Mouse (Mus musculus) neural tube, embryonic 13.5 days (tissue): ENCODE results near the gene Usp22. TPM values are rescaled to one million over a fixed set of nuclear protein-coding genes. Genes with fewer than 3 reads are reported as not detected.
A peak's percentile ranks its signal among the peaks of the same experiment; 100 is the strongest.

Source experiments
- ATAC-seq: fragments of 200-750 bp; cut with Nextera tagmentation; 2 replicates; pipeline ENCODE4 v1.8.0; 2017; ENCODE audit warnings: low read depth, mild to moderate bottlenecking, moderate TSS enrichment, moderate library complexity
- H3K27ac ChIP-seq: fragments of 300-500 bp; sonication (generic); replicated peaks from 2 replicates; pipeline ENCODE4 v1.5.1; 2015; ENCODE audit warnings: moderate library complexity, mild to moderate bottlenecking, inconsistent platforms
- H3K27me3 ChIP-seq: fragments of 300-500 bp; sonication (generic); 2 replicates; pipeline ENCODE4 v1.6.1; 2015; ENCODE audit warnings: mild to moderate bottlenecking, inconsistent platforms
- H3K36me3 ChIP-seq: fragments of 300-500 bp; sonication (generic); 2 replicates; pipeline ENCODE4 v1.6.1; 2015; ENCODE audit warnings: mild to moderate bottlenecking, inconsistent platforms
- H3K4me1 ChIP-seq: fragments of 300-500 bp; sonication (generic); replicated peaks from 2 replicates; pipeline ENCODE4 v1.6.1; 2015; ENCODE audit warnings: inconsistent platforms
- H3K4me2 ChIP-seq: fragments of 300-500 bp; sonication (generic); 2 replicates; pipeline ENCODE4 v1.6.1; 2015; ENCODE audit warnings: inconsistent platforms, mild to moderate bottlenecking, moderate library complexity
- H3K4me3 ChIP-seq: fragments of 300-500 bp; sonication (generic); 2 replicates; pipeline ENCODE4 v1.5.1; 2015; ENCODE audit warnings: mild to moderate bottlenecking, inconsistent platforms
- H3K9ac ChIP-seq: fragments of 300-500 bp; sonication (generic); 2 replicates; pipeline ENCODE4 v1.6.1; 2015; ENCODE audit warnings: moderate library complexity, mild to moderate bottlenecking, inconsistent platforms
- H3K9me3 ChIP-seq: fragments of 300-500 bp; sonication (generic); 2 replicates; pipeline ENCODE4 v1.6.1; 2016; ENCODE audit warnings: inconsistent platforms
- WGBS: fragments of 180-500 bp; shearing (Covaris S2); methylation state at CpG from one replicate; pipeline ENCODE4 v1.1.7; 2015; 5-methylcytosine and 5-hydroxymethylcytosine counted together
- polyA plus RNA-seq: library from polyadenylated mRNA; unstranded; fragments of >200 nt; fragmentation: Nextera tagmentation; extraction: Ambion mirVana; gene quantifications from 2 replicates; pipeline ENCODE4 v1.2.1, GENCODE M21; 2015

The Usp22 gene
- polyA plus RNA-seq, 1 experiment from 2014 or later, result 373 TPM

DNA sequence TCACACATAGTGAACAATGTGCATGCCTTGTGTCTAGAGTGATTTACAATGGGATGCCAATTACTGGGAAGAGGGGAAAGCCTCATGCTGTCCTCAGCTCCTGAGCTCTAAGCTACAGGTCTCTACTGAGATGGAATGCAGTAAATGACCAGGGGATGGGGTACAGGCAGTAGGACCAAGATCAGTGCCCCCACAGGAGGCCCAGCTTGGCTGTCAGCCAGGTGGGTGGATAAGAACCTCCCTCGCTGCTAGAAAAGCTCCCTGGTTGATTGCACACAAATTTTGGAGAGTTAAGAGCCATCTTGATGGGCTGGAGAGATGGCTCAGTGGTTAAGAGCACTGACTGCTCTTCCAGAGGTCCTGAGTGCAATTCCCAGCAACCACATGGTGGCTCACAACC, 63.9 kb downstream of the Usp22 start:
- H3K9me3 ChIP-seq, result no peaks in the 10 kb centered on the region
- no peaks in the 10 kb centered on the region for H3K36me3 ChIP-seq
- H3K27ac ChIP-seq, result no peak overlapping the region
- no peak for ATAC-seq
- no peak overlapping the region for H3K9ac ChIP-seq
- H3K4me1 ChIP-seq, result no peaks in the 10 kb centered on the region
- H3K27me3 ChIP-seq, result no peaks in the 10 kb centered on the region
- H3K4me3 ChIP-seq, result no peak overlapping the region
- 41% methylated on average over 1 of the region's 1 CpGs for WGBS
- no peak overlapping the region for H3K4me2 ChIP-seq

DNA sequence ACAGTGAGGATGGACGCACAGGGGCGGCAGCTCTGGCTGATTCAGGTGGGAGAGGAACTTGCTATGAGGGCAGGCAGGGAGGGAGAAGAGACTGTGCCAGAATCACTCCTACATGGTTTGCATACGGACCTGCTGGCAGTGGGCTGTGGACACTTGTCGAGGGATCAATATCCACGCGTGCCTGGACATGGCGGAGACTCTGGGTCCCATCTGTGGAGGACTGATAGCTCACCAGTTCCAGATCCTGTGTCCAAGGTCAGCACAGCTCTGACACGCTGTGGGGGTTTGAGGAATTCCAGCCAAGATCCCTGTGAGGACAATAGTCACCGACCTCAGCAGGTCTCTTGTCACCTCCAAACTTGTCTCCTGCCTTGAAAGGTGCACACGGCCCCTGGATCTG, 64.7 kb downstream of the Usp22 start:
- no peaks in the 10 kb centered on the region for H3K9me3 ChIP-seq
- no peak overlapping the region for H3K4me3 ChIP-seq
- WGBS, result 82% methylated on average over 10 of the region's 10 CpGs
- H3K4me1 ChIP-seq, result no peaks in the 10 kb centered on the region
- H3K9ac ChIP-seq, result no peak overlapping the region
- H3K27me3 ChIP-seq, result no peaks in the 10 kb centered on the region
- no peak overlapping the region for H3K27ac ChIP-seq
- no peak for ATAC-seq
- no peak overlapping the region for H3K4me2 ChIP-seq
- no peaks in the 10 kb centered on the region for H3K36me3 ChIP-seq

DNA sequence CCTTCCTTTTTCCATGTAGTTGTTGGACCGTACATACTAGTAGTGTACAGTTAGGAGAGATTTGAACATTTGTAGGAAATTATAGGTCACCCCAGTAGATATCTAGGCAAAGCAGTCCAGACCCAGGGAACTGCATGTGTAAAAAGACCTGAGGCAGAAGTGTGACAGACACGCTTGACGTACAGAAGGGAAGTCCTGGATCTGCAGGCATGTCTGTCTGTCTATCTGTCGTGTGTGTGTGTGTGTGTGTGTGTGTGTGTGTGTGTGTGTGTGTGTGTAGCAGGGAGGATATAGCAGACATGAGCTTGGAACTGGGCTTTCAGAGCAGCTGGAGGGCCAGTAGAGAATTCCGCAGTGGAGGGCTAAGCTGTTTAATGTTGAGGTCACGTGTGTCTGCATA, 65.1 kb downstream of the Usp22 start:
- Histone ChIP-seq H3K4me1 (0 out of 2 replicates have a peak, but pooled peaks cover under 1% of the 10 kb centered on the region), H3K27ac (no peak overlapping the region), H3K4me2 (no peak overlapping the region), H3K9me3 (no peaks in the 10 kb centered on the region), H3K9ac (no peak overlapping the region), H3K27me3 (no peaks in the 10 kb centered on the region), H3K4me3 (no peak overlapping the region), H3K36me3 (no peaks in the 10 kb centered on the region)
- WGBS, result 92% methylated on average over 6 of the region's 6 CpGs
- no peak for ATAC-seq

DNA sequence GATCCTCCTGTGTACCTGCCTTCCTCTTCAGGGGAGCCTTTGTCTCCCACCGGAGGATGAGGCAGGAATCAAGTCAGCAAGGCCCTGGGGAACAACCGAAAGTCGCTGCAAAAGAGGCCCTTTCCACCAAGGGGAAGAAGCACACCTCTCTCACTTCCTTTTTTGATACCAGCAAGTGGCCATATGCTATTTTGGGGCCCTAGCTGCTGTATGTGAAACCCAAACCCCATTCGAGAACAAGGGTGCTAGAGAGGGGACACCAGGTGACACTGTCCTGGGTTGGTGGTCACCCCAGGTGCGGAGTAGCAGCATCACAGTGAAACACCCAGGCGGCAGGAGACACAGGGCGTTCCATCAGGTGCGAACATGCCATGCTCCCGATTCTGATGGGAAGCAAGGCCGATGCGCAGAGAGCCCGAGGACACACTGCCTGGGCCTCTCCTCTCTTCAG, 65.9 kb downstream of the Usp22 start:
- Histone ChIP-seq H3K9ac (no peak overlapping the region), H3K4me2 (no peak overlapping the region), H3K4me3 (no peak overlapping the region), H3K36me3 (no peaks in the 10 kb centered on the region), H3K27ac (no peak overlapping the region), H3K27me3 (0 out of 2 replicates have a peak, but pooled peaks cover 1% of the 10 kb centered on the region), H3K9me3 (no peaks in the 10 kb centered on the region), H3K4me1 (0 out of 2 replicates have a peak, but pooled peaks cover 3% of the 10 kb centered on the region)
- WGBS, result 88% methylated on average over 12 of the region's 12 CpGs
- no peak for ATAC-seq

DNA sequence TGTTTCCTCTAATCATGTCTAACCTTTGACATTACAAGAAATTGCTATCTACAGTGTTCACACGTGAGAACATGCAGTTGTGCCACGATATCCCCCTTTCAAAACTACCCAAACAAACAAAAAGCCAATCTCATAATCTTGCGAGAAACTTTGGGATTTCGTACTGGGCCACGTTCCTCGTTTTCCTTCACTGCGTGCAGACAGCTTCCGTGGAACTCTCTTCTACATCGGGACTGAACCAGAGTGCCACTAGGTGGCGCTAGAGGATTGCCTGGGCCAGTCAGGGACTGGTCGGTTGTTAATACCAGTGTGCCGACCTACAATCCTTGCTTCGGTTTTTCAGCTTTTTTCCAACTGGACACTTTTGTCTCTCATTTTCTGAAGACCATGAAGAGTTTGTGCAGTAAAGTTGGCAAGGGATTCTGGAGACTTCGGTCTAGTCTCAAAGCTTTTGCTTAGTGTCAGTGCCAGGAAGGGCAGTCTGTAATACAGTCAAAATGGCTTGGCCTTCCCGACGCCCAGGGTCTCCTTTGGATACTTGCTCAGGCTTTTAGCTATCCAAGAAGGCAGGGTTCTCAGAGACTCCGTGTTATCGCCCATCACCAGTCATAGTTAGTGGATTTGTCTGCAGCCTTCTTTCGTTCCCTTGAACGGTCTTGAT, 70.5 kb downstream of the Usp22 start:
- H3K4me3 ChIP-seq, result no peak overlapping the region
- no peaks in the 10 kb centered on the region for H3K36me3 ChIP-seq
- H3K4me1 ChIP-seq, result 0 out of 2 replicates have a peak, but pooled peaks cover 3% of the 10 kb centered on the region
- peak; percentile 90 for ATAC-seq
- WGBS, result 20% methylated on average over 20 of the region's 20 CpGs
- peak overlapping the region; percentile 29 for H3K4me2 ChIP-seq
- H3K9me3 ChIP-seq, result no peaks in the 10 kb centered on the region
- no peak overlapping the region for H3K9ac ChIP-seq
- H3K27ac ChIP-seq, result no peak overlapping the region
- H3K27me3 ChIP-seq, result 0 out of 2 replicates have a peak, but pooled peaks cover 5% of the 10 kb centered on the region

DNA sequence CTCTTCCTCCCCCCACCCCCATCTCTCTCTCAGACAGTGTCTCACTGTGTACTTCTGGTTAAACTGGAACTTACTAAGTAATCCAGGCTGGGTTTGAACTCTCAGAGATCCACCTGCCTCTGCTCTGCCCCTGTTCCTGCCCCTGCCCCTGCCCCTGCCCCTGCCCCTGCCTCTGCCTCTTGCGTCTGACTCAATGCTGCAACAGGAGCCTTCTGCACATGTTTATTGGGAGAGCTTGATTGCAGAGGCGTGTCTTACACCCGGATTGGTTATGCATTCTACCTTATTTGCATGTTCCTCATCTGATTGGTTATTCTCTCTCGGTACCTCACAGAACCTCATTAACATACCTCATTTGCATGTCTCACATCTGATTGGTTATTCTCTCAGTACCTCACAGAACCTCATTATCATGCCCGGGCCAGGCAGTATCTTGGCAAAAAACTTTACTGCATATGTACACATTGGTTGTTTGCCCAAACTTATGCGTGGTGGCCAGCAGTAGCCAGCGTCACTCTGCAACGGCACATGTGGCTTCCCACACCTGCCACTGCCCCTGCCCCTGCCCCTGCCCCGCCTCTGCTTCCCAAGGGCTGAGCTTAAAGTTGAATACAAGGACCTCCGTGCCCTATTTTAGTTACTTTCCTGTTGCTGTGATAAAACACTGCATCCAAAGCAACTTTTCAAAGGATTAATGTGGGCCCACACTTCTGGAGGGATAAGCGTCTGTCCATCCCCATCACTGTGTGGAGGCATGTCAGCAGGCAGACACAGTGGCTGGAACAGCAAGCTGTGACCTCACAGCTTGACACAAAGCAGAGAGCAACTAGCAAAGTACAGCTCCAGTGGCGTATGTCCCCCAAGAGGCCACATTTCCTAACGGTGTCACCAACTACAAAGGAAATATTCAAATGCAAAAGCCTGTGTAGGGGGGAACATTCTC, 72.2 kb downstream of the Usp22 start:
- no peak for ATAC-seq

More for the DNA sequence above, 72.2 kb downstream of the Usp22 start:
- H3K9me3 ChIP-seq, result no peaks in the 10 kb centered on the region
- no peaks in the 10 kb centered on the region for H3K36me3 ChIP-seq
- H3K4me1 ChIP-seq, result 0 out of 2 replicates have a peak, but pooled peaks cover 3% of the 10 kb centered on the region
- H3K9ac ChIP-seq, result no peak overlapping the region
- no peak overlapping the region for H3K27ac ChIP-seq
- 0 out of 2 replicates have a peak, but pooled peaks cover 5% of the 10 kb centered on the region for H3K27me3 ChIP-seq
- 61% methylated on average over 13 of the region's 13 CpGs for WGBS
- no peak overlapping the region for H3K4me3 ChIP-seq
- no peak overlapping the region for H3K4me2 ChIP-seq

Other genes starting within 250 kb of the Usp22 start
- gene Map2k3, start 243.0 kb downstream of the Usp22 start, polyA plus RNA-seq, result 31.4 and 32.0 TPM in 2 replicates
- 7.8 and 8.1 TPM in 2 replicates for gene Kcnj12, start 152.5 kb downstream of the Usp22 start, polyA plus RNA-seq
- gene Tnfrsf13b, start 48.3 kb downstream of the Usp22 start, polyA plus RNA-seq, result 1.5 and 1.8 TPM in 2 replicates
- gene Aldh3a1, start 32.5 kb upstream of the Usp22 start, polyA plus RNA-seq, result not detected in 2 replicates
- 22.9 and 26.4 TPM in 2 replicates for gene Aldh3a2, start 92.4 kb upstream of the Usp22 start, polyA plus RNA-seq
- not detected in 2 replicates for gene Slc47a2, start 167.8 kb upstream of the Usp22 start, polyA plus RNA-seq
- gene Slc47a1, start 203.3 kb upstream of the Usp22 start, polyA plus RNA-seq, result 0.22 TPM in 1 of 2 replicates, not detected in the other